Mouse (Mus musculus): ENCODE data around the gene Dscaml1. TPM values are rescaled to one million over a fixed set of nuclear protein-coding genes. Genes with fewer than 3 reads are reported as not detected.
A peak's percentile ranks its signal among the peaks of the same experiment; 100 is the strongest.

Dscaml1 gene
- polyA plus RNA-seq, 1 experiment from 2014 or later: 0.87 TPM

DNA sequence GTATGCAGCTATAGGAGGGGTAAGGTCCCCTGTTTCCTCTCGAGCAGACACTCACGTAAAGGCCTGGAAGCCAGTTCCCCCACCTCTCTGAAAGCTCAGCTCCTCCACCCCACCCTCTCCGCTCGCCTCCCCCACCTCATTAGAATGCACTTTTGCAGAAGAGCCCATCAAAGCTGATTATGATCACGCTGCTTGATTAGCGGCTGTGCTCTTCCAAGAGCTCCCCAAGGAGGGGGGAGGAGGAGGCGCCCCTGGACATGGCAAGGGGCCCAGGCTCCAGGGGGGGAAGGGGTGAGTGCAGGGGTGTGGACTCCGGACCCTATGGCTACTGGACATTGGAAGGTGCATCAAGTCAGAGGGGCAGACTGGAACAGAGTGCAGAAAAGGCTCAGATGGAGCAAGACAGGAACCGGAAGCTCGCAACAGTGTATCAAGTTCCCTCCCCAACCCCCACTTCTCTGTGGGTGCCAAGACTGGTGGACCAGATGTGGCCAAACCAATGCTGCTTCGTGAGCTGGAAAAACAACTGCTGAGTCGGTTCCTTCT is 250.9 kb downstream of the Dscaml1 start:
- Histone ChIP-seq H3K27me3 (no peaks in the 10 kb centered on the region), H3K4me3 (no peak overlapping the region), H3K27ac (peak overlapping the region; percentile 86), H3K4me2 (replicated peaks) (peak overlapping the region; percentile 36), H3K36me3 (no peaks in the 10 kb centered on the region), H3K4me1 (peaks cover 26% of the 10 kb centered on the region), H3K9ac (no peak overlapping the region), H3K9me3 (no peaks in the 10 kb centered on the region)
- ATAC-seq (ENCODE audit: insufficient number of reproducible peaks, insufficient read depth, low FRiP score, low TSS enrichment): peak; percentile 52; the same call in 1 of the 2 replicates
- WGBS: 16% methylated on average over 12 of the region's 12 CpGs

GRCm38 (mm10) chr9:45677952-45678663 is 251.7 kb downstream of the Dscaml1 start:
- ATAC-seq (ENCODE audit: insufficient number of reproducible peaks, insufficient read depth, low FRiP score, low TSS enrichment): no peak
- H3K4me1 ChIP-seq: peaks cover 26% of the 10 kb centered on the region
- H3K9me3 ChIP-seq: no peaks in the 10 kb centered on the region
- peak overlapping the region; percentile 36; the same call in 1 of the 2 replicates for H3K4me2 ChIP-seq (replicated peaks)
- WGBS: 60% methylated on average over 8 of the region's 8 CpGs
- H3K27ac ChIP-seq: peak overlapping the region; percentile 86
- no peaks in the 10 kb centered on the region for H3K27me3 ChIP-seq
- H3K9ac ChIP-seq: no peak overlapping the region
- H3K4me3 ChIP-seq: no peak overlapping the region
- H3K36me3 ChIP-seq: no peaks in the 10 kb centered on the region

GRCm38 (mm10) chr9:45678664-45679026 is 252.2 kb downstream of the Dscaml1 start:
- Histone ChIP-seq H3K4me2 (replicated peaks) (no peak overlapping the region), H3K4me1 (peaks cover 26% of the 10 kb centered on the region), H3K9ac (no peak overlapping the region), H3K27ac (peak overlapping the region; percentile 86; the same call in 1 of the 2 replicates), H3K27me3 (no peaks in the 10 kb centered on the region), H3K9me3 (no peaks in the 10 kb centered on the region), H3K36me3 (no peaks in the 10 kb centered on the region), H3K4me3 (no peak overlapping the region)
- no peak for ATAC-seq (ENCODE audit: insufficient number of reproducible peaks, insufficient read depth, low FRiP score, low TSS enrichment)
- 78% methylated on average over 4 of the region's 4 CpGs for WGBS

GRCm38 (mm10) chr9:45682461-45682998 is 256.1 kb downstream of the Dscaml1 start:
- H3K27ac ChIP-seq: no peak overlapping the region
- no peaks in the 10 kb centered on the region for H3K9me3 ChIP-seq
- WGBS: 50% methylated on average over 11 of the region's 11 CpGs
- ATAC-seq (ENCODE audit: insufficient number of reproducible peaks, insufficient read depth, low FRiP score, low TSS enrichment): no peak
- no peaks in the 10 kb centered on the region for H3K36me3 ChIP-seq
- no peak overlapping the region for H3K4me2 ChIP-seq (replicated peaks)
- no peak overlapping the region for H3K4me3 ChIP-seq
- H3K9ac ChIP-seq: no peak overlapping the region
- no peaks in the 10 kb centered on the region for H3K27me3 ChIP-seq
- peaks cover 14% of the 10 kb centered on the region for H3K4me1 ChIP-seq

GRCm38 (mm10) chr9:45693424-45694237 is 267.2 kb downstream of the Dscaml1 start:
- Histone ChIP-seq H3K4me1 (peaks cover 12% of the 10 kb centered on the region), H3K36me3 (no peaks in the 10 kb centered on the region), H3K4me2 (replicated peaks) (no peak overlapping the region), H3K9me3 (no peaks in the 10 kb centered on the region), H3K4me3 (no peak overlapping the region), H3K27ac (no peak overlapping the region), H3K27me3 (no peaks in the 10 kb centered on the region), H3K9ac (no peak overlapping the region)
- WGBS: 49% methylated on average over 10 of the region's 10 CpGs
- no peak for ATAC-seq (ENCODE audit: insufficient number of reproducible peaks, insufficient read depth, low FRiP score, low TSS enrichment)

GRCm38 (mm10) chr9:45694256-45694655 is 267.8 kb downstream of the Dscaml1 start:
- Histone ChIP-seq H3K4me1 (peaks cover 12% of the 10 kb centered on the region), H3K36me3 (no peaks in the 10 kb centered on the region), H3K27me3 (no peaks in the 10 kb centered on the region), H3K9me3 (no peaks in the 10 kb centered on the region), H3K4me2 (replicated peaks) (no peak overlapping the region), H3K27ac (no peak overlapping the region), H3K9ac (no peak overlapping the region), H3K4me3 (no peak overlapping the region)
- 24% methylated on average over 2 of the region's 2 CpGs for WGBS
- no peak for ATAC-seq (ENCODE audit: insufficient number of reproducible peaks, insufficient read depth, low FRiP score, low TSS enrichment)

DNA sequence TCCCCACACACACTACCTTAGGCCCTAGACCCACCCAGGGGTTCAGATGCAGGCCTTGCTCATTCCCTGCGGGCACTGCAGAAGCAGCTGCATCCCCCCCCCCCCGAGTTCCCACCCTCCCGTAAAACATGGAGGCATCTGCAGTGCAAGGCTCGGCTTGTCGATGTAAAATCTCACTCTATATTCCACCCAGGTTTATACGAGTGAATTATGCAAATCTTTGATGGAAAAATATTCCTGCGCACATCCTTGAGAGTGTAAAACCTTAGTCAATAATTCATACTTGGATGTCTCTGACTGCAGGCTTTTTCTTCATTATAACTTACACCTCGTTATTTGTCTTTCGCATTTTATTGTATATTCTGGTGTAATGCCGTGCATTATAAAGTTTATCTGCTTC is 272.7 kb downstream of the Dscaml1 start:
- Histone ChIP-seq H3K36me3 (no peaks in the 10 kb centered on the region), H3K4me3 (no peak overlapping the region), H3K27ac (no peak overlapping the region), H3K9ac (no peak overlapping the region), H3K9me3 (no peaks in the 10 kb centered on the region), H3K27me3 (no peaks in the 10 kb centered on the region), H3K4me1 (no peaks in the 10 kb centered on the region), H3K4me2 (replicated peaks) (no peak overlapping the region)
- ATAC-seq (ENCODE audit: insufficient number of reproducible peaks, insufficient read depth, low FRiP score, low TSS enrichment): no peak
- 83% methylated on average over 10 of the region's 10 CpGs for WGBS

DNA sequence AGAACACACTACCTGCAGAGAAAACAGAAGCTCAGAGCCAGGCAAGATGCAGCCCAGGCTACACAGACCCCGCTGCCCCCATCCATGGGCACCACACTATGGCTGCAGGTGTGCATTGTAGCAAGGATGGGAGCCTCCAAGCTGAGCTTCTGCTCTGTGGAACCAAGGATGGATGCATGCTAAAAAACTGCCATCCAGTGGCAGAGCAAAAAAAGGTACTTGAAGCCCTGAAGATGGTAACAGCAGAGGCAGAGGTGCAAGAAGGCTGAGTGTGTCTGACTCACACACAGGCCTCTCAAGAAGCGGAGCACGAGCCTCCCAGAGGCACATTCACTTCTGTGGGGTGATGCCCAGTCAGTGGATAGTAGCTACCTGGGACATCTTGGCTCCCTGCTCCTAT is 276.8 kb downstream of the Dscaml1 start:
- Histone ChIP-seq H3K4me2 (replicated peaks) (no peak overlapping the region), H3K27ac (no peak overlapping the region), H3K4me3 (no peak overlapping the region), H3K9me3 (no peaks in the 10 kb centered on the region), H3K27me3 (no peaks in the 10 kb centered on the region), H3K36me3 (no peaks in the 10 kb centered on the region), H3K9ac (no peak overlapping the region), H3K4me1 (no peaks in the 10 kb centered on the region)
- 96% methylated on average over 3 of the region's 3 CpGs for WGBS
- no peak for ATAC-seq (ENCODE audit: insufficient number of reproducible peaks, insufficient read depth, low FRiP score, low TSS enrichment)

GRCm38 (mm10) chr9:45704441-45704840 is 278.0 kb downstream of the Dscaml1 start:
- no peak for ATAC-seq (ENCODE audit: insufficient number of reproducible peaks, insufficient read depth, low FRiP score, low TSS enrichment)
- no peak overlapping the region for H3K4me2 ChIP-seq (replicated peaks)
- WGBS: 75% methylated on average over 3 of the region's 3 CpGs

GRCm38 (mm10) chr9:45710300-45710699 is 283.9 kb downstream of the Dscaml1 start:
- ATAC-seq (ENCODE audit: insufficient number of reproducible peaks, insufficient read depth, low FRiP score, low TSS enrichment): no peak
- Histone ChIP-seq H3K36me3 (no peaks in the 10 kb centered on the region), H3K27me3 (no peaks in the 10 kb centered on the region), H3K4me1 (no peaks in the 10 kb centered on the region), H3K27ac (no peak overlapping the region), H3K9ac (no peak overlapping the region), H3K9me3 (no peaks in the 10 kb centered on the region), H3K4me3 (no peak overlapping the region), H3K4me2 (replicated peaks) (no peak overlapping the region)
- 73% methylated on average over 11 of the region's 11 CpGs for WGBS

More at GRCm38 (mm10) chr9:45704441-45704840, 278.0 kb downstream of the Dscaml1 start:
- Histone ChIP-seq H3K4me3 (no peak overlapping the region), H3K36me3 (no peaks in the 10 kb centered on the region), H3K9ac (no peak overlapping the region), H3K4me1 (no peaks in the 10 kb centered on the region), H3K9me3 (no peaks in the 10 kb centered on the region), H3K27ac (no peak overlapping the region), H3K27me3 (no peaks in the 10 kb centered on the region)

GRCm38 (mm10) chr9:45715387-45715786 is 289.0 kb downstream of the Dscaml1 start:
- no peak overlapping the region for H3K9ac ChIP-seq
- H3K4me2 ChIP-seq (replicated peaks): no peak overlapping the region
- H3K4me1 ChIP-seq: no peaks in the 10 kb centered on the region
- no peaks in the 10 kb centered on the region for H3K9me3 ChIP-seq
- no peak for ATAC-seq (ENCODE audit: insufficient number of reproducible peaks, insufficient read depth, low FRiP score, low TSS enrichment)
- no peaks in the 10 kb centered on the region for H3K27me3 ChIP-seq
- no peak overlapping the region for H3K27ac ChIP-seq
- H3K36me3 ChIP-seq: no peaks in the 10 kb centered on the region
- 52% methylated on average over 3 of the region's 3 CpGs for WGBS
- no peak overlapping the region for H3K4me3 ChIP-seq
